Mouse (Mus musculus): ENCODE measurements around the gene Inmt. TPM values are rescaled to one million over a fixed set of nuclear protein-coding genes. Genes with fewer than 3 reads are reported as not detected.

The Inmt gene
- polyA plus RNA-seq (2017; shearing (Covaris generic)) = not detected

DNA sequence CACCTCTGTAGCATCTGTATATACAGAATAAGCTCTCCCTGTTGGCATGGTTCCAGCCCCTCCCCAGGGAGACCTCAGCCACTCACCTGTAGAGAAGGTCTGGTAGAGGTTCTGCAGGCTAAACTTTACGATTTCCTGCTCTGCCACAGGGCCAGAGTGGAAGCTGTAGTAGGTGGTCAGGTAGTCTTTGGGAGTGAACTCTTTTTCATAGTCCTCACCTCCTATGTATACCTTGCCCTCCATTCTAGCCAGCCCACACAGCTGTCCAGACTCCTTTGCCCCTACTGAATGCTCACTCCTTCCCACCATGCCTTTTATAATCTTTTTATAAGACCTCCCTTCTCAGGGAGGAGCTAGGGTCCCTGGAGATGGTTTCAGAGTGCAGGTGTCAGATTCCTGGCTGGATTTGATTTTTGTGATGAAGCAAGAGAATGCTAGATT lies at the start of gene Inmt:
TSS of gene Inmt (minus strand) at position 303 of the 441 bp plus-strand sequence.

DNA sequence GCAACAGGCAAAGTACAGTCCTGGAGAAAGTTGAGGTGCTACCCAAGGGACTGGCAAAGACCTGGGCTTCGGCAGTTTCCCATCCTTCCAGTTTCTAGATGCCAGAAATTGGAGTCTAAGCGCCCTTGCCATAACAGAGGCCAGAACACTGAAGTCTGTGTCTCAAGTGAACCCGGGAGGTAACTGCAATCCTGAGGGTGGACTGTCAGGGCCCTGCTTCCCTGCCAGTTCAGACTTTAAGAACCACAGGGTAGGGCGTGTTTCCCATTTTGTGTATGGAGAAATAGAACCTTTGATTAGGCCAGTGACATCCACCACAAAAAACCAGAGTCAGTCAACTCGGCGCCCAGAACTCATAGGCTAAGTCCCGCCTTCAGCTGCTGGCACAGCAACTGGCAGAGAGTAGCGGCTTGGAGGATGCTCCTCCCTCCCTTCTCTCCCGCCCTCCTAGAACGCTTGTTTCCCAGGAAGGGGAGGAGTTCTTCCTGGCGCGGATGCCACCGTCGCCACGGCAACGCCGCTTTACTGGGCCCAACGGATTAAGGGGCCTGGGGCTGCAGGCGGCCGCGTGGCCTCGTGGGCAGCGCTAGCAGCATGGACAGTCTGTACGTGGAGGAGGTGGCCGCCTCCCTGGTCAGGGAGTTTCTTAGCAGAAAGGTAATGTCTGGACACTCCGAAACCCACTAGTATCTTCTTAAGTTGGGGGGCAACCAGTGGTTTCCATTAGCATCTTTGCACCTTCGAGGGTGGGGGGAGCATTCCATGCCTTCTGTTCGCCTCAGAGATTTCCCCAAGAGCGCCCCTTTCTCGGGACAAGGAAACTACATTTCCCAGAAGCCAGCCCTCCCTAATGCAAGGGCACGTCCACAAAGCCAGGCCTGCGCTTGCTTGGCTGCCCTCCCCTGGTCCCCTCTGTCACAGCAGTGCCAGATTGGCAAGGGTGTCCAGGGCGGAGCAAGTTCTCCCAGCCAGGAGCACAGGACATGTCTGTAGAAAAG lies 28.4 kb upstream of the Inmt start, which contains the start of gene Mindy4:
TSS of gene Mindy4 (plus strand) at position 471 of the 998 bp plus-strand sequence.

GRCm38 (mm10) chr6:55132794-55133193 lies 42.0 kb downstream of the Inmt start, which contains the start of gene Crhr2:
TSS of gene Crhr2 (minus strand) at chr6:55133016.

Other genes with a start within 250 kb of the Inmt start
- gene Nod1, start 202.4 kb downstream of the Inmt start, polyA plus RNA-seq (2017; shearing (Covaris generic)) = 65.6 TPM
- 31.6 TPM for gene Ggct, start 182.1 kb downstream of the Inmt start, polyA plus RNA-seq (2017; shearing (Covaris generic))
- 26.7 TPM for gene Gars, start 137.0 kb downstream of the Inmt start, polyA plus RNA-seq (2017; shearing (Covaris generic))
- gene Crhr2, start 42.0 kb downstream of the Inmt start, polyA plus RNA-seq (2017; shearing (Covaris generic)) = 0.13 TPM
- 0.18 TPM for gene Mindy4, start 28.3 kb upstream of the Inmt start, polyA plus RNA-seq (2017; shearing (Covaris generic))
- not detected for gene Aqp1, start 161.4 kb upstream of the Inmt start, polyA plus RNA-seq (2017; shearing (Covaris generic))
- gene Ghrhr, start 201.3 kb upstream of the Inmt start, polyA plus RNA-seq (2017; shearing (Covaris generic)) = not detected